Comparison of ENCODE assay signal across 8 mouse cellular contexts in the genomic region with DNA sequence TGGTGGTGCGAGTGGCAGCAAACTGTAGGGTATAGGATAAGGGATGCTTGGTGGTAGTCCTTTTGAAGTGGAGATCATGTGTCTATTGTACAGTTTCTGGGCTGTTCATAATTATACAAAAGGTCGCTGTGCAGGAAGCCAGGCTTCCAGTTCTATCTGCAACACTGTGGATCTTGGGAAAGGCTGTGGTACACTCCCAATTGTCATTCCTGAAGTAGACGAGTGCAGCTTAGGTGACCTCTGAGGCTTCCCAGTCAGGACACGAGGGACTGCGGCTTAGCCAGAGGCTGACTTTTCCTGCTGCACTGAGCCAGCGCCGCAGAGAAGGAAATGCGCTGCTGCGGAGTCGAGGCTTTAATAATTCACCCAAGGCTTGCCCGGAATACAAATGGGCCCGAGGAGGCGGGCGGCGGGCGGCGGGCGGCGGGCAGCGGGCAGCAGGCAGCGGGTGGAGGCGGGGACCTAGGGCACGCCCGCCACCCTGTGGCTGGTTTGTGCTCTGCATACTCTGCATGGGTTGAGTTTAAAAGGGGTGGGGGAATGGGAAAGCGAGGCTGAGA. TPM values are rescaled to one million over a fixed set of nuclear protein-coding genes. Genes with fewer than 3 reads are reported as not detected.
DNase-seq lines count a peak whose midpoint lies in the region; ATAC-seq and TF ChIP-seq lines count a peak whose summit lies in the region.

No protein-coding gene starts in this region.

- DNase-seq in A20 (ENCODE audit: low read depth, low spot score), result peak; percentile 41
- peak; percentile 43 to 61 for DNase-seq in adrenal gland, adult 18-20 months (ENCODE audit: low spot score in 2 of 2)
- peak; percentile 71 for DNase-seq in embryo, embryonic 10 days (ENCODE audit: low spot score)
- DNase-seq in kidney, adult 11 months, result peak; percentile 41
- DNase-seq in limb, embryonic 14.5 days (ENCODE audit: low spot score), result peak; percentile 29
- peak; percentile 85 for DNase-seq in midbrain, embryonic 14.5 days
- DNase-seq in splenic B cell, adult 2 months (ENCODE audit: low read depth, low spot score), result peak; percentile 60

- TF ChIP-seq POLR2A in limb, embryonic 14.5 days (IDR thresholded peaks at IDR 0.05; ENCODE audit: borderline replicate concordance, extremely low read depth, insufficient read depth, insufficient read length), result no peak

- H3K36me3 ChIP-seq in limb, embryonic 14.5 days (ENCODE audit: control insufficient read depth, insufficient read depth, low read length), result no peaks in the 10 kb centered on the region
- no peaks in the 10 kb centered on the region for H3K36me3 ChIP-seq in midbrain, embryonic 14.5 days (ENCODE audit: control insufficient read depth, insufficient read depth, low read length)
- H3K36me3 ChIP-seq in splenic B cell, adult 2 months (ENCODE audit: control insufficient read depth, insufficient read depth, low read length, poor library complexity, severe bottlenecking), result no peaks in the 10 kb centered on the region

- no peaks in the 10 kb centered on the region for H3K9me3 ChIP-seq in limb, embryonic 14.5 days (ENCODE audit: control insufficient read depth, low read length)
- no peaks in the 10 kb centered on the region for H3K9me3 ChIP-seq in midbrain, embryonic 14.5 days (ENCODE audit: control insufficient read depth, low read length)

- 22% methylated on average over 24 of the region's 25 CpGs for WGBS in limb, embryonic 14.5 days
- 22% methylated on average over 25 of the region's 25 CpGs for WGBS in midbrain, embryonic 14.5 days

- no peak overlapping the region for H3K27ac ChIP-seq in limb, embryonic 14.5 days (replicated peaks; ENCODE audit: low read depth, low read length)
- peak overlapping the region; percentile 61 for H3K27ac ChIP-seq in midbrain, embryonic 14.5 days (replicated peaks; ENCODE audit: low read depth, low read length)

- no peak overlapping the region for H3K9ac ChIP-seq in limb, embryonic 14.5 days (ENCODE audit: low read depth, low read length, severe bottlenecking)
- no peak overlapping the region for H3K9ac ChIP-seq in midbrain, embryonic 14.5 days (replicated peaks; ENCODE audit: low read length)

- H3K4me1 ChIP-seq in limb, embryonic 14.5 days (ENCODE audit: control insufficient read depth, insufficient read depth, low read length), result no peaks in the 10 kb centered on the region
- 0 out of 2 replicates have a peak, but pooled peaks cover 5% of the 10 kb centered on the region for H3K4me1 ChIP-seq in midbrain, embryonic 14.5 days (ENCODE audit: control insufficient read depth, insufficient read depth, low read length)

- peak overlapping the region; percentile 24 for H3K4me3 ChIP-seq in limb, embryonic 14.5 days (replicated peaks; ENCODE audit: low read length)
- H3K4me3 ChIP-seq in midbrain, embryonic 14.5 days (replicated peaks; ENCODE audit: low read depth, low read length), result peak overlapping the region; percentile 20

- ATAC-seq in granulocyte monocyte progenitor cell, adult 5-6 weeks (replicated peaks; ENCODE audit: poor library complexity, severe bottlenecking), result peak; percentile 97
- peak; percentile 77 for ATAC-seq in limb, embryonic 14.5 days (ENCODE audit: low FRiP score, low read depth)
- ATAC-seq in midbrain, embryonic 14.5 days (ENCODE audit: low FRiP score, low TSS enrichment), result peak; percentile 88

- H3K4me2 ChIP-seq in limb, embryonic 14.5 days (replicated peaks; ENCODE audit: low read depth, low read length, severe bottlenecking), result peak overlapping the region; percentile 50
- H3K4me2 ChIP-seq in midbrain, embryonic 14.5 days (ENCODE audit: low read length), result peak overlapping the region; percentile 50

- H3K27me3 ChIP-seq in limb, embryonic 14.5 days (ENCODE audit: control insufficient read depth, insufficient read depth, low read length), result no peaks in the 10 kb centered on the region; the same call in 1 of the 2 replicates
- no peaks in the 10 kb centered on the region for H3K27me3 ChIP-seq in midbrain, embryonic 14.5 days (ENCODE audit: control insufficient read depth, insufficient read depth, low read length)
- no peaks in the 10 kb centered on the region for H3K27me3 ChIP-seq in splenic B cell, adult 2 months (ENCODE audit: control insufficient read depth, insufficient read depth, low read length, poor library complexity, severe bottlenecking)

RNA-seq across cellular contexts. Expression of a gene that starts 45.4 kb away (rescaled TPM):
- 100 to 1,000 TPM; 156 to 178 TPM for total RNA-seq in adrenal gland, adult 18-20 months (2021)
- 66.0 and 79.2 TPM in 2 replicates for total RNA-seq in granulocyte monocyte progenitor cell, adult 5-6 weeks (2014; fragmentation: Nextera tagmentation)
- total RNA-seq in granulocyte monocyte progenitor cell, adult 5-6 weeks (2017), result 129 and 138 TPM in 2 replicates
- 123 and 181 TPM in 2 replicates for polyA plus RNA-seq in limb, embryonic 14.5 days (2012; rRNA removed)
- 167 and 196 TPM in 2 replicates for polyA plus RNA-seq in limb, embryonic 14.5 days (2014; fragmentation: Nextera tagmentation; extraction: Ambion mirVana)
- polyA plus RNA-seq in midbrain, embryonic 14.5 days (2014; fragmentation: Nextera tagmentation; extraction: Ambion mirVana), result 391 and 468 TPM in 2 replicates

Comparison
In these comparisons a context has a peak if more than half of its experiments do, and no peak if none do; other contexts are left out.
1. DNase-seq: peak in every context shown above with its lines; median percentile 85 in midbrain, embryonic 14.5 days; 71 in embryo, embryonic 10 days; 60 in splenic B cell, adult 2 months; 52 in adrenal gland, adult 18-20 months; 41 in A20; 41 in kidney, adult 11 months; 29 in limb, embryonic 14.5 days.